Mouse (Mus musculus): ENCODE measurements around the gene Gm13283. TPM values are rescaled to one million over a fixed set of nuclear protein-coding genes. Genes with fewer than 3 reads are reported as not detected.
"Not testable (repeated sequence)": the region's sequence is repeated elsewhere in the genome, so short reads cannot be mapped to it uniquely, and the experiment has no call there.

The Gm13283 gene
- polyA plus RNA-seq, 1 experiment from 2014 or later, result 0.25 TPM

DNA sequence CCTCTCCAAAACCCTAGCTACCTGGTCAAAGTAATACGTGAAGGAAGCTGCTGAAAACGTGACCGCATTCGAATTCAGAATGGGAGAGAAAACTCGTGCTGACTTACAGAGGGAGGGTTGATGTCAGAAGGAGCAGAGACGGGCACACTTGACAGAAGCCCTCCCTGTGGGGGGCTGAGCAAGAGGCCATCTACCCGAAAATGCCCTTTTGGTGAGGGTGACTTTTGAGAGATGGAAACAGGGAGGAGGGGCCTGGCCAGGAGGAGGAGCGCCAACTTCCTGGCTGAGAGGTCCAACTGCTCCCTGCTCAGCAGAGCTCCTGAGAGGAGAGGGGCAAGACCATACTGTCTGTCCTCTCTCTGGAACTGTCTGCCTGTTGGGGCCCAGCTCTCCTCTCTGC lies 45.3 kb downstream of the Gm13283 start, which contains the start of gene Gm13288:
Gm13288 (plus strand) TSS at position 301 of the 400 bp plus-strand sequence.
- not testable (repeated sequence) for H3K36me3 ChIP-seq (ENCODE audit: control insufficient read depth, insufficient read depth); H3K9ac ChIP-seq (ENCODE audit: low read length); H3K4me2 ChIP-seq (ENCODE audit: low read depth, low read length); H3K4me1 ChIP-seq (ENCODE audit: control insufficient read depth, insufficient read depth, low read length); H3K9me3 ChIP-seq (replicated peaks; ENCODE audit: control insufficient read depth, low read length); H3K27ac ChIP-seq (ENCODE audit: low read length); H3K27me3 ChIP-seq (ENCODE audit: control insufficient read depth, insufficient read depth, low read length); ATAC-seq (replicated peaks; ENCODE audit: extremely low read depth, insufficient read depth, low FRiP score)
- H3K4me3 ChIP-seq (ENCODE audit: low read length), result peak within 1 kb of the TSS; percentile 34
- no CpG with 5 or more reads among the region's 8 CpGs for WGBS

DNA sequence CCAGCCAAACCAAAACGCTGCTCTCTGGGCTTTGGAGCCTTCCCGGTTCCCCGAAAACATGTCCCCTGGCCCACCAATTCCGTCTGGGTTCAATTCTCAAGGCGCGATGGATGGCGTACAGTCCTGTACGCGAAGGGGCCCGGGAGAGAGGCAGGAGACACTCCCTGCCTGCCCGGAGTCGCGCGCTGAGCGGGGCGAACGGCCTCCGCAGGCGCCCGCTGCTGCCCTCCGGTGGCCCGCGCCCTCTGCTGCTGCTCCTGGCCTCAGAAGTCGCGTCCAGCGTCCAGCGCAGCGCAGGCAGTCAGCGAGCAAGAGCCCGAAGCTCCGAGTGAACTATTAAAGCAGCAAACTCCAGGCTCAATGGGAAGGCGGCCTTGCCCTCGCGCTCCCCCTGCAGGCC lies 45.8 kb downstream of the Gm13283 start:
- ATAC-seq (replicated peaks; ENCODE audit: extremely low read depth, insufficient read depth, low FRiP score); H3K36me3 ChIP-seq (ENCODE audit: control insufficient read depth, insufficient read depth); H3K4me1 ChIP-seq (ENCODE audit: control insufficient read depth, insufficient read depth, low read length); H3K27me3 ChIP-seq (ENCODE audit: control insufficient read depth, insufficient read depth, low read length); H3K9ac ChIP-seq (ENCODE audit: low read length); H3K4me2 ChIP-seq (ENCODE audit: low read depth, low read length); H3K9me3 ChIP-seq (replicated peaks; ENCODE audit: control insufficient read depth, low read length); H3K27ac ChIP-seq (ENCODE audit: low read length): not testable (repeated sequence)
- WGBS, result 0% methylated on average over 9 of the region's 34 CpGs
- H3K4me3 ChIP-seq (ENCODE audit: low read length), result peak overlapping the region; percentile 34

Other genes starting within 250 kb of the Gm13283 start
- not detected in 2 replicates for gene Ifnb1, start 237.3 kb upstream of the Gm13283 start, polyA plus RNA-seq (2015; fragmentation: Nextera tagmentation; extraction: Ambion mirVana)
- not detected in 2 replicates for gene Ifna15, start 201.9 kb upstream of the Gm13283 start, polyA plus RNA-seq (2015; fragmentation: Nextera tagmentation; extraction: Ambion mirVana)
- gene Ifna14, start 188.3 kb upstream of the Gm13283 start, polyA plus RNA-seq (2015; fragmentation: Nextera tagmentation; extraction: Ambion mirVana), result not detected in 2 replicates
- not detected in 2 replicates for gene Ifna9, start 167.7 kb upstream of the Gm13283 start, polyA plus RNA-seq (2015; fragmentation: Nextera tagmentation; extraction: Ambion mirVana)
- not detected in 2 replicates for gene Ifna12, start 156.7 kb upstream of the Gm13283 start, polyA plus RNA-seq (2015; fragmentation: Nextera tagmentation; extraction: Ambion mirVana)
- not detected in 2 replicates for gene C87499, start 125.7 kb upstream of the Gm13283 start, polyA plus RNA-seq (2015; fragmentation: Nextera tagmentation; extraction: Ambion mirVana)
- not detected in 2 replicates for gene Ifna13, start 115.7 kb upstream of the Gm13283 start, polyA plus RNA-seq (2015; fragmentation: Nextera tagmentation; extraction: Ambion mirVana)
- gene Ifna16, start 83.2 kb upstream of the Gm13283 start, polyA plus RNA-seq (2015; fragmentation: Nextera tagmentation; extraction: Ambion mirVana), result not detected in 2 replicates
- not detected in 2 replicates for gene Ifna2, start 76.2 kb upstream of the Gm13283 start, polyA plus RNA-seq (2015; fragmentation: Nextera tagmentation; extraction: Ambion mirVana)
- not detected in 2 replicates for gene Ifnab, start 68.8 kb upstream of the Gm13283 start, polyA plus RNA-seq (2015; fragmentation: Nextera tagmentation; extraction: Ambion mirVana)
- gene Gm26566, start 38.3 kb upstream of the Gm13283 start, polyA plus RNA-seq (2015; fragmentation: Nextera tagmentation; extraction: Ambion mirVana), result 0.76 and 1.1 TPM in 2 replicates
- 77.2 and 82.3 TPM in 2 replicates for gene Klhl9, start 37.7 kb upstream of the Gm13283 start, polyA plus RNA-seq (2015; fragmentation: Nextera tagmentation; extraction: Ambion mirVana)
- not detected in 2 replicates for gene Gm13271, start 5.3 kb upstream of the Gm13283 start, polyA plus RNA-seq (2015; fragmentation: Nextera tagmentation; extraction: Ambion mirVana)
- gene Gm13290, start 13.7 kb downstream of the Gm13283 start, polyA plus RNA-seq (2015; fragmentation: Nextera tagmentation; extraction: Ambion mirVana), result 0.39 and 0.45 TPM in 2 replicates
- not detected in 2 replicates for gene Gm13289, start 16.8 kb downstream of the Gm13283 start, polyA plus RNA-seq (2015; fragmentation: Nextera tagmentation; extraction: Ambion mirVana)
- gene Gm13272, start 19.7 kb downstream of the Gm13283 start, polyA plus RNA-seq (2015; fragmentation: Nextera tagmentation; extraction: Ambion mirVana), result not detected in 2 replicates
- 0.50 TPM in 1 of 2 replicates, not detected in the other for gene Ifnz, start 22.0 kb downstream of the Gm13283 start, polyA plus RNA-seq (2015; fragmentation: Nextera tagmentation; extraction: Ambion mirVana)
- gene Gm13276, start 25.6 kb downstream of the Gm13283 start, polyA plus RNA-seq (2015; fragmentation: Nextera tagmentation; extraction: Ambion mirVana), result not detected in 2 replicates
- gene Gm13277, start 28.5 kb downstream of the Gm13283 start, polyA plus RNA-seq (2015; fragmentation: Nextera tagmentation; extraction: Ambion mirVana), result not detected in 2 replicates
- gene Gm13278, start 31.4 kb downstream of the Gm13283 start, polyA plus RNA-seq (2015; fragmentation: Nextera tagmentation; extraction: Ambion mirVana), result not detected in 2 replicates
- gene Gm13275, start 34.4 kb downstream of the Gm13283 start, polyA plus RNA-seq (2015; fragmentation: Nextera tagmentation; extraction: Ambion mirVana), result not detected in 2 replicates
- not detected in 2 replicates for gene Gm13279, start 37.3 kb downstream of the Gm13283 start, polyA plus RNA-seq (2015; fragmentation: Nextera tagmentation; extraction: Ambion mirVana)
- gene Gm13285, start 39.5 kb downstream of the Gm13283 start, polyA plus RNA-seq (2015; fragmentation: Nextera tagmentation; extraction: Ambion mirVana), result 0.72 and 1.6 TPM in 2 replicates
- not detected in 2 replicates for gene Gm13287, start 43.1 kb downstream of the Gm13283 start, polyA plus RNA-seq (2015; fragmentation: Nextera tagmentation; extraction: Ambion mirVana)
- not detected in 2 replicates for gene Gm13288, start 45.4 kb downstream of the Gm13283 start, polyA plus RNA-seq (2015; fragmentation: Nextera tagmentation; extraction: Ambion mirVana)
- gene Ifna7, start 56.1 kb downstream of the Gm13283 start, polyA plus RNA-seq (2015; fragmentation: Nextera tagmentation; extraction: Ambion mirVana), result not detected in 2 replicates
- gene Ifna11, start 59.8 kb downstream of the Gm13283 start, polyA plus RNA-seq (2015; fragmentation: Nextera tagmentation; extraction: Ambion mirVana), result not detected in 2 replicates
- not detected in 2 replicates for gene Ifna6, start 67.3 kb downstream of the Gm13283 start, polyA plus RNA-seq (2015; fragmentation: Nextera tagmentation; extraction: Ambion mirVana)
- not detected in 2 replicates for gene Ifna5, start 75.4 kb downstream of the Gm13283 start, polyA plus RNA-seq (2015; fragmentation: Nextera tagmentation; extraction: Ambion mirVana)
- gene Ifna4, start 81.7 kb downstream of the Gm13283 start, polyA plus RNA-seq (2015; fragmentation: Nextera tagmentation; extraction: Ambion mirVana), result not detected in 2 replicates
- not detected in 2 replicates for gene Ifna1, start 90.0 kb downstream of the Gm13283 start, polyA plus RNA-seq (2015; fragmentation: Nextera tagmentation; extraction: Ambion mirVana)
- not detected in 2 replicates for gene Ifne, start 120.1 kb downstream of the Gm13283 start, polyA plus RNA-seq (2015; fragmentation: Nextera tagmentation; extraction: Ambion mirVana)